Mouse (Mus musculus) forebrain, embryonic 11.5 days (tissue): ENCODE results near the gene Thtpa. TPM values are rescaled to one million over a fixed set of nuclear protein-coding genes. Genes with fewer than 3 reads are reported as not detected.

Experiments
- ATAC-seq: fragments of 200-750 bp; cut with Nextera tagmentation; replicated peaks from 2 replicates; pipeline ENCODE4 v1.8.0; 2017; ENCODE audit warnings: moderate TSS enrichment; ENCODE audit not compliant: low FRiP score
- DNase-seq: peaks from one replicate; pipeline ENCODE4 v3.0.0-alpha.2; 2017; ENCODE audit warnings: low spot score
- H3K27ac ChIP-seq: fragments of 300-500 bp; sonication (generic); 2 replicates; pipeline ENCODE4 v1.5.1; 2014; ENCODE audit warnings: low read depth, low read length
- H3K27me3 ChIP-seq: fragments of 300-500 bp; sonication (generic); 2 replicates; pipeline ENCODE4 v1.6.1; 2014; ENCODE audit warnings: mild to moderate bottlenecking, low read length, mixed read lengths; ENCODE audit not compliant: control insufficient read depth, insufficient read depth
- H3K36me3 ChIP-seq: fragments of 300-500 bp; sonication (generic); 2 replicates; pipeline ENCODE4 v1.6.1; 2014; ENCODE audit warnings: mild to moderate bottlenecking, low read length, moderate library complexity, mixed read lengths; ENCODE audit not compliant: control insufficient read depth, insufficient read depth
- H3K4me1 ChIP-seq: fragments of 300-500 bp; sonication (generic); replicated peaks from 2 replicates; pipeline ENCODE4 v1.6.1; 2014; ENCODE audit warnings: low read length, mixed read lengths; ENCODE audit not compliant: control insufficient read depth, insufficient read depth
- H3K4me2 ChIP-seq: fragments of 300-500 bp; sonication (generic); 2 replicates; pipeline ENCODE4 v1.6.1; 2014; ENCODE audit warnings: low read depth, mild to moderate bottlenecking, low read length, moderate library complexity, mixed read lengths; ENCODE audit not compliant: severe bottlenecking
- H3K4me3 ChIP-seq: fragments of 300-500 bp; sonication (generic); 2 replicates; pipeline ENCODE4 v1.5.1; 2014; ENCODE audit warnings: low read depth, low read length
- H3K9ac ChIP-seq: fragments of 300-500 bp; sonication (generic); 2 replicates; pipeline ENCODE4 v1.6.1; 2014; ENCODE audit warnings: low read length
- H3K9me3 ChIP-seq: fragments of 300-500 bp; sonication (generic); 2 replicates; pipeline ENCODE4 v1.6.1; 2016; ENCODE audit warnings: low read length, mixed read lengths; ENCODE audit not compliant: control insufficient read depth
- WGBS: fragments of 180-500 bp; shearing (Covaris S2); extraction: QIAGEN DNeasy Blood & Tissue Kit; methylation state at CpG from one replicate; pipeline ENCODE4 v1.1.7; 2014; 5-methylcytosine and 5-hydroxymethylcytosine counted together
- polyA plus RNA-seq: library from polyadenylated mRNA; unstranded; fragments of >200 nt; fragmentation: Nextera tagmentation; extraction: Ambion mirVana; gene quantifications from 2 replicates; pipeline ENCODE4 v1.2.1, GENCODE M21; 2014

The Thtpa gene
- polyA plus RNA-seq, 1 experiment from 2014 or later, result 28.6 TPM

- H3K4me1 ChIP-seq, result peaks cover 17% of the 10 kb centered on the region
- 7% methylated on average over 26 of the region's 26 CpGs for WGBS
- H3K36me3 ChIP-seq, result no peaks in the 10 kb centered on the region
- H3K4me3 ChIP-seq, result peak overlapping the region; percentile 55
- peak overlapping the region; percentile 71 for H3K9ac ChIP-seq
- ATAC-seq (no peak), DNase-seq (no peak)
- no peaks in the 10 kb centered on the region for H3K9me3 ChIP-seq
- H3K4me2 ChIP-seq, result peak overlapping the region; percentile 100
- no peak overlapping the region for H3K27ac ChIP-seq
- H3K27me3 ChIP-seq, result peaks cover 34% of the 10 kb centered on the region
These were observed 19.5 kb downstream of the Thtpa start for GRCm38 (mm10) chr14:55113975-55114645.

- ATAC-seq (peak; percentile 74), DNase-seq (peak; percentile 80)
- Histone ChIP-seq H3K9me3 (no peaks in the 10 kb centered on the region), H3K4me2 (peak overlapping the region; percentile 100), H3K36me3 (no peaks in the 10 kb centered on the region), H3K9ac (peak overlapping the region; percentile 71), H3K4me1 (peaks cover 12% of the 10 kb centered on the region), H3K27me3 (peaks cover 32% of the 10 kb centered on the region), H3K4me3 (peak overlapping the region; percentile 55), H3K27ac (no peak overlapping the region)
- WGBS, result under 1% methylated on average over 62 of the region's 78 CpGs
These were observed 20.4 kb downstream of the Thtpa start for GRCm38 (mm10) chr14:55114759-55115701.

- Histone ChIP-seq H3K4me3 (peak overlapping the region; percentile 55), H3K9ac (peak overlapping the region; percentile 71), H3K36me3 (no peaks in the 10 kb centered on the region), H3K4me2 (peak overlapping the region; percentile 100), H3K9me3 (no peaks in the 10 kb centered on the region), H3K27ac (no peak overlapping the region; the same call in 1 of the 2 replicates), H3K4me1 (peaks cover 12% of the 10 kb centered on the region), H3K27me3 (peaks cover 29% of the 10 kb centered on the region)
- peak; percentile 32; the same call in 1 of the 2 replicates for ATAC-seq
- under 1% methylated on average over 8 of the region's 8 CpGs for WGBS
- no peak for DNase-seq
These were observed 21.3 kb downstream of the Thtpa start for GRCm38 (mm10) chr14:55115846-55116245.

- Histone ChIP-seq H3K36me3 (no peaks in the 10 kb centered on the region), H3K9me3 (no peaks in the 10 kb centered on the region), H3K9ac (peak within 1 kb of the TSS; percentile 71), H3K4me3 (peak within 1 kb of the TSS; percentile 55), H3K27me3 (peaks cover 29% of the 10 kb centered on the region), H3K4me1 (peaks cover 12% of the 10 kb centered on the region), H3K27ac (peak within 1 kb of the TSS; percentile 15), H3K4me2 (peak within 1 kb of the TSS; percentile 100)
- no peak for DNase-seq
- no peak for ATAC-seq
- WGBS, result 3% methylated on average over 21 of the region's 21 CpGs
These were observed 22.0 kb downstream of the Thtpa start, which contains the start of gene Jph4 for GRCm38 (mm10) chr14:55116425-55117200. TSS of gene Jph4 (minus strand) at chr14:55116935.

GRCm38 (mm10) chr14:55118852-55119251 is 24.3 kb downstream of the Thtpa start:
- WGBS, result 80% methylated on average over 4 of the region's 4 CpGs
- ATAC-seq (no peak), DNase-seq (no peak)
- peaks cover 12% of the 10 kb centered on the region for H3K4me1 ChIP-seq
- no peaks in the 10 kb centered on the region for H3K36me3 ChIP-seq
- no peak overlapping the region for H3K27ac ChIP-seq
- H3K9me3 ChIP-seq, result no peaks in the 10 kb centered on the region
- H3K9ac ChIP-seq, result no peak overlapping the region
- no peak overlapping the region for H3K4me3 ChIP-seq
- no peak overlapping the region for H3K4me2 ChIP-seq
- peaks cover 21% of the 10 kb centered on the region for H3K27me3 ChIP-seq

GRCm38 (mm10) chr14:55119421-55120134 is 25.0 kb downstream of the Thtpa start:
- no peaks in the 10 kb centered on the region for H3K36me3 ChIP-seq
- no peak overlapping the region for H3K4me2 ChIP-seq
- peaks cover 15% of the 10 kb centered on the region for H3K27me3 ChIP-seq
- DNase-seq (no peak), ATAC-seq (no peak)
- no peak overlapping the region for H3K4me3 ChIP-seq
- WGBS, result 78% methylated on average over 4 of the region's 4 CpGs
- no peak overlapping the region for H3K27ac ChIP-seq
- peaks cover 12% of the 10 kb centered on the region for H3K4me1 ChIP-seq
- H3K9ac ChIP-seq, result no peak overlapping the region
- no peaks in the 10 kb centered on the region for H3K9me3 ChIP-seq

- 11% methylated on average over 5 of the region's 5 CpGs for WGBS
- DNase-seq, result peak; percentile 85
- Histone ChIP-seq H3K4me3 (no peak overlapping the region), H3K27me3 (peaks cover 3% of the 10 kb centered on the region; the same call in 1 of the 2 replicates), H3K9ac (0 out of 2 replicates have a peak overlapping the region, but pooled peaks have one; percentile 9), H3K27ac (no peak overlapping the region), H3K36me3 (no peaks in the 10 kb centered on the region), H3K4me2 (no peak overlapping the region; the same call in 1 of the 2 replicates), H3K9me3 (no peaks in the 10 kb centered on the region), H3K4me1 (peaks cover under 1% of the 10 kb centered on the region; the same call in 1 of the 2 replicates)
- peak; percentile 71 for ATAC-seq
These were observed 27.4 kb downstream of the Thtpa start for GRCm38 (mm10) chr14:55121947-55122346.
